Mouse (Mus musculus) CH12.LX (cell line): Measurements from ENCODE around the gene Glyr1. TPM values are rescaled to one million over a fixed set of nuclear protein-coding genes. Genes with fewer than 3 reads are reported as not detected.

Experiments used
- DNase-seq: peaks from one replicate; pipeline ENCODE4 v3.0.0-alpha.2; 2013; ENCODE audit errors: extremely low read depth
- H3K27ac ChIP-seq: 2 replicates; pipeline ENCODE4 v1.5.1; 2012; ENCODE audit warnings: low read depth, mild to moderate bottlenecking, control low read depth, moderate library complexity; ENCODE audit not compliant: insufficient read depth
- H3K27me3 ChIP-seq: replicated peaks from 2 replicates; pipeline ENCODE3; 2012; ENCODE audit warnings: inconsistent platforms
- H3K36me3 ChIP-seq, 2 experiments: replicated peaks in 1 of 2; 2 replicates each; pipeline versions ENCODE3 to v1.6.1; 2012; ENCODE audit warnings: inconsistent platforms in 1 of 2, low read length in 1 of 2, mild to moderate bottlenecking in 1 of 2, mixed read lengths in 1 of 2, moderate library complexity in 1 of 2; ENCODE audit not compliant: control insufficient read depth in 1 of 2, insufficient read depth in 1 of 2
- H3K4me1 ChIP-seq, 2 experiments: 2 replicates each; pipeline ENCODE4 v1.6.1; 2012; ENCODE audit warnings: inconsistent platforms in 1 of 2, moderate library complexity in 1 of 2; ENCODE audit not compliant: insufficient read depth in 2 of 2, control insufficient read depth in 1 of 2
- H3K4me2 ChIP-seq: 2 replicates; pipeline ENCODE4 v1.6.1; 2012; ENCODE audit warnings: low read depth, mild to moderate bottlenecking, control low read depth; ENCODE audit not compliant: poor library complexity, insufficient read depth, severe bottlenecking
- H3K4me3 ChIP-seq, 3 experiments: fragments of 150-350 bp in 1 of 3; sonication (generic) in 1 of 3; replicated peaks in 1 of 3; 2 replicates each; pipeline versions ENCODE3 to v1.5.1; 2011 to 2012; ENCODE audit warnings: low read depth in 2 of 3, low read length in 2 of 3, mild to moderate bottlenecking in 2 of 3, moderate library complexity in 2 of 3, control low read depth in 1 of 3, improper control_type of control experiment in 1 of 3, inconsistent platforms in 1 of 3, mixed read lengths in 1 of 3; ENCODE audit not compliant: poor library complexity in 1 of 3
- H3K79me2 ChIP-seq: replicated peaks from 2 replicates; pipeline ENCODE4 v1.6.1; 2012; ENCODE audit warnings: mild to moderate bottlenecking, moderate library complexity; ENCODE audit not compliant: control insufficient read depth, poor library complexity, insufficient read depth, severe bottlenecking; ENCODE audit errors: extremely low read depth
- H3K9ac ChIP-seq: 2 replicates; pipeline ENCODE4 v1.6.1; 2012; ENCODE audit warnings: low read depth, mild to moderate bottlenecking, control low read depth, moderate library complexity; ENCODE audit not compliant: insufficient read depth
- H3K9me3 ChIP-seq: replicated peaks from 2 replicates; pipeline ENCODE3; 2012; ENCODE audit warnings: low read length, inconsistent platforms, mixed read lengths
- CHD1 ChIP-seq: IDR thresholded peaks from 2 replicates; pipeline ENCODE4 v1.6.1; 2012; ENCODE audit warnings: low read depth, low read length, improper control_type of control experiment, inconsistent platforms
- CHD2 ChIP-seq: IDR thresholded peaks from 2 replicates; pipeline ENCODE4 v1.6.1; 2011; ENCODE audit warnings: low read length, improper control_type of control experiment
- CTCF ChIP-seq, 2 experiments: IDR thresholded peaks in 1 of 2; conservative IDR thresholded peaks in 1 of 2; 2 replicates each; pipeline ENCODE4 v1.5.1; 2011 to 2012; ENCODE audit warnings: low read depth in 2 of 2, low read length in 2 of 2, improper control_type of control experiment in 1 of 2, inconsistent platforms in 1 of 2, mild to moderate bottlenecking in 1 of 2, moderate library complexity in 1 of 2
- ELF1 ChIP-seq: IDR thresholded peaks from 2 replicates; pipeline ENCODE4 v1.6.1; 2014; ENCODE audit warnings: low read depth, mild to moderate bottlenecking, inconsistent platforms, low read length, improper control_type of control experiment
- EP300 ChIP-seq: IDR thresholded peaks from 2 replicates; pipeline ENCODE4 v1.6.1; 2011; ENCODE audit warnings: low read length, improper control_type of control experiment
- HCFC1 ChIP-seq: IDR thresholded peaks from 2 replicates; pipeline ENCODE4 v1.6.1; 2012; ENCODE audit warnings: low read depth, mild to moderate bottlenecking, inconsistent platforms, low read length, improper control_type of control experiment
- IRF4 ChIP-seq: IDR thresholded peaks from 2 replicates; pipeline ENCODE4 v1.6.1; 2014; ENCODE audit warnings: low read depth, mild to moderate bottlenecking, inconsistent platforms, low read length, improper control_type of control experiment
- JUND ChIP-seq: conservative IDR thresholded peaks from 2 replicates; pipeline ENCODE4 v1.6.1; 2011; ENCODE audit warnings: low read depth, low read length, improper control_type of control experiment
- KAT2A ChIP-seq: IDR thresholded peaks from 2 replicates; pipeline ENCODE4 v1.6.1; 2012; ENCODE audit warnings: low read length, improper control_type of control experiment, inconsistent platforms; ENCODE audit not compliant: insufficient replicate concordance
- MAX ChIP-seq: IDR thresholded peaks from 2 replicates; pipeline ENCODE4 v1.6.1; 2011; ENCODE audit warnings: low read length, improper control_type of control experiment
- MAZ ChIP-seq: IDR thresholded peaks from 2 replicates; pipeline ENCODE4 v1.6.1; 2012; ENCODE audit warnings: low read depth, mild to moderate bottlenecking, inconsistent platforms, low read length, improper control_type of control experiment, moderate library complexity
- MEF2A ChIP-seq: IDR thresholded peaks from 2 replicates; pipeline ENCODE4 v1.6.1; 2014; ENCODE audit warnings: low read depth, mild to moderate bottlenecking, inconsistent platforms, low read length, improper control_type of control experiment, borderline replicate concordance
- NELFE ChIP-seq: IDR thresholded peaks from 2 replicates; pipeline ENCODE4 v1.6.1; 2011; ENCODE audit warnings: low read depth, low read length, improper control_type of control experiment
- NRF1 ChIP-seq: IDR thresholded peaks from 2 replicates; pipeline ENCODE4 v1.6.1; 2014; ENCODE audit warnings: low read depth, mild to moderate bottlenecking, inconsistent platforms, low read length, improper control_type of control experiment, moderate library complexity
- RAD21 ChIP-seq: IDR thresholded peaks from 2 replicates; pipeline ENCODE4 v1.6.1; 2011; ENCODE audit warnings: low read depth, mild to moderate bottlenecking, low read length, improper control_type of control experiment, moderate library complexity
- RCOR1 ChIP-seq: conservative IDR thresholded peaks from 2 replicates; pipeline ENCODE4 v1.6.1; 2012; ENCODE audit warnings: low read depth, mild to moderate bottlenecking, inconsistent platforms, low read length, improper control_type of control experiment
- TBP ChIP-seq: conservative IDR thresholded peaks from 2 replicates; pipeline ENCODE4 v1.6.1; 2011; ENCODE audit warnings: low read depth, low read length, improper control_type of control experiment
- UBTF ChIP-seq: IDR thresholded peaks from 2 replicates; pipeline ENCODE4 v1.6.1; 2012; ENCODE audit warnings: low read depth, mild to moderate bottlenecking, inconsistent platforms, low read length, improper control_type of control experiment, moderate library complexity
- USF1 ChIP-seq: IDR thresholded peaks from 2 replicates; pipeline ENCODE4 v1.6.1; 2014; ENCODE audit warnings: low read depth, mild to moderate bottlenecking, inconsistent platforms, low read length, improper control_type of control experiment
- USF2 ChIP-seq: conservative IDR thresholded peaks from 2 replicates; pipeline ENCODE4 v1.6.1; 2011; ENCODE audit warnings: low read depth, low read length, improper control_type of control experiment
- ZKSCAN1 ChIP-seq: IDR thresholded peaks from 2 replicates; pipeline ENCODE4 v1.6.1; 2012; ENCODE audit warnings: low read depth, inconsistent platforms, low read length, improper control_type of control experiment, borderline replicate concordance
- ZMIZ1 ChIP-seq: IDR thresholded peaks from 2 replicates; pipeline ENCODE4 v1.6.1; 2012; ENCODE audit warnings: low read depth, mild to moderate bottlenecking, inconsistent platforms, low read length, improper control_type of control experiment
- ZNF384 ChIP-seq: IDR thresholded peaks from 2 replicates; pipeline ENCODE4 v1.6.1; 2012; ENCODE audit warnings: low read depth, low read length, improper control_type of control experiment, inconsistent platforms
- dilution Hi-C: fragments of 300-500 bp; cut with MboI; formaldehyde crosslinking; loops from 2 replicates; pipeline ENCODE4 v1.14.3; 2020; ENCODE audit warnings: low sequenced_read_pairs; ENCODE audit not compliant: extremely low pct_unique_long_range_greater_than_20kb, extremely low pct_ligation_motif_present
- in situ Hi-C: fragments of 300-500 bp; cut with MboI; formaldehyde crosslinking; loops from 3 replicates; pipeline ENCODE4 v1.14.3; 2019; ENCODE audit warnings: low sequenced_read_pairs, low pct_ligation_motif_present, low pct_unique_long_range_greater_than_20kb, mixed read lengths
- polyA plus RNA-seq: library from polyadenylated mRNA; unstranded; fragments of >175 nt; gene quantifications from 2 replicates; pipeline ENCODE4 v1.2.1, GENCODE M21; 2012; ENCODE audit warnings: low read depth; ENCODE audit not compliant: insufficient read length
- total RNA-seq, 2 experiments: library from RNA; depleted of rRNA; stranded (reverse); fragments of 300-350 nt in 1 of 2; fragments of >200 nt in 1 of 2; gene quantifications; 2 replicates each; pipeline ENCODE4 v1.2.3; 2012 to 2014

The Glyr1 gene
- total and polyA plus RNA-seq, 3 experiments = 90.6 to 134 (median 132) TPM

GRCm38 (mm10) chr16:4974521-4974920 lies 75.1 kb downstream of the Glyr1 start:
- Histone ChIP-seq H3K4me2 (no peak overlapping the region), H3K27ac (no peak overlapping the region), H3K4me1 (peaks cover 0 to 14% of the 10 kb centered on the region in 2 experiments; a peak in 3 of 4 replicates), H3K9me3 (no peaks in the 10 kb centered on the region), H3K4me3 (no peak overlapping the region), H3K27me3 (no peaks in the 10 kb centered on the region), H3K9ac (no peak overlapping the region), H3K36me3 (peaks cover 0 to 2% of the 10 kb centered on the region in 2 experiments), H3K79me2 (no peaks in the 10 kb centered on the region)
- in situ Hi-C loops = no loop called here
- DNase-seq = no peak
- dilution Hi-C loops = no loop called here
- TF ChIP-seq RAD21 (no peak), CHD1 (no peak), UBTF (no peak), NRF1 (no peak), JUND (no peak), MEF2A (no peak), TBP (no peak), ELF1 (no peak), ZMIZ1 (no peak), ZNF384 (no peak), HCFC1 (no peak), CTCF (conservative IDR thresholded peaks at IDR 0.05 in 1 of 2, IDR thresholded peaks at IDR 0.05 in 1 of 2; ENCODE audit: low read depth in 2 of 2, low read length in 2 of 2) (no peak), NELFE (no peak), EP300 (no peak), IRF4 (no peak), USF2 (no peak)

DNA sequence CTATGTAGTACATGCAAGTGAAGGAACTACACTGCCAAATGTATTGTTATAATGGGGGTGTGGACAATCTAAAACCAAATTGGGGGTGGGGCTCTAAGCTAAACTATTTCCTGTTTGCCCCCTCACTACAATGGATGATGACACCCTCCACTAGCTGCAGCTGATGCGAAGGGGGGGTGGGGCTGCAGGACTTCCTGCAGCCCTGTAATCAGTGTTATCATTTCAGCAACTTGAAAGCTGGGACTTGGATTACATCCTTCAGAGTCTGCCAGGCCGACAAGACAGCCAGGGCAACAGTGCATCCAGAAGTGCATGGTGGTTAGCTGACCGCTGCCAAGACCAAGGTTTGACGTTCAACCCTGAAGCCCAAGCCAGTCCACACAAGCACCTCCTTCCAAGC lies 78.0 kb downstream of the Glyr1 start:
- Histone ChIP-seq H3K27me3 (no peaks in the 10 kb centered on the region), H3K36me3 (peaks cover 0 to 2% of the 10 kb centered on the region in 2 experiments), H3K4me3 (no peak overlapping the region), H3K27ac (no peak overlapping the region), H3K4me2 (no peak overlapping the region), H3K9me3 (no peaks in the 10 kb centered on the region), H3K79me2 (no peaks in the 10 kb centered on the region), H3K4me1 (peaks cover 6 to 34% of the 10 kb centered on the region in 2 experiments; a peak in 3 of 4 replicates), H3K9ac (no peak overlapping the region)
- DNase-seq = no peak
- no peak for TF ChIP-seq USF1
- TF ChIP-seq CHD2 = no peak
- no peak for TF ChIP-seq MAX
- TF ChIP-seq ZKSCAN1 = no peak
- TF ChIP-seq MAZ = no peak
- no peak for TF ChIP-seq CTCF (conservative IDR thresholded peaks at IDR 0.05 in 1 of 2, IDR thresholded peaks at IDR 0.05 in 1 of 2; ENCODE audit: low read depth in 2 of 2, low read length in 2 of 2)
- TF ChIP-seq RAD21 = no peak
- no peak for TF ChIP-seq RCOR1
- TF ChIP-seq KAT2A = no peak
- no peak for TF ChIP-seq ZMIZ1
- no peak for TF ChIP-seq ZNF384
- dilution Hi-C loops (no loop called here), in situ Hi-C loops (no loop called here)
